Mouse (Mus musculus) limb, embryonic 14.5 days (tissue): ENCODE measurements around the gene Phf24. TPM values are rescaled to one million over a fixed set of nuclear protein-coding genes. Genes with fewer than 3 reads are reported as not detected.

Experiments
- ATAC-seq: fragments of 200-750 bp; cut with Nextera tagmentation; 2 replicates; pipeline ENCODE4 v1.8.0; 2017; ENCODE audit warnings: low read depth, moderate number of reproducible peaks, moderate TSS enrichment; ENCODE audit not compliant: low FRiP score
- DNase-seq: peaks from one replicate; pipeline ENCODE4 v3.0.0-alpha.2; 2015; ENCODE audit warnings: low spot score
- H3K27ac ChIP-seq: fragments of 300-500 bp; sonication (generic); replicated peaks from 2 replicates; pipeline ENCODE4 v1.5.1; 2014; ENCODE audit warnings: low read depth, mild to moderate bottlenecking, low read length, moderate library complexity, mixed read lengths
- H3K27me3 ChIP-seq: fragments of 300-500 bp; sonication (generic); 2 replicates; pipeline ENCODE4 v1.6.1; 2014; ENCODE audit warnings: low read length, mixed read lengths; ENCODE audit not compliant: control insufficient read depth, insufficient read depth
- H3K36me3 ChIP-seq: fragments of 300-500 bp; sonication (generic); 2 replicates; pipeline ENCODE4 v1.6.1; 2014; ENCODE audit warnings: mild to moderate bottlenecking, low read length, moderate library complexity, mixed read lengths; ENCODE audit not compliant: control insufficient read depth, insufficient read depth
- H3K4me1 ChIP-seq: fragments of 300-500 bp; sonication (generic); 2 replicates; pipeline ENCODE4 v1.6.1; 2014; ENCODE audit warnings: antibody characterized with exemption, low read length, mixed read lengths; ENCODE audit not compliant: control insufficient read depth, insufficient read depth
- H3K4me2 ChIP-seq: fragments of 300-500 bp; sonication (generic); replicated peaks from 2 replicates; pipeline ENCODE4 v1.6.1; 2014; ENCODE audit warnings: low read depth, mild to moderate bottlenecking, low read length, moderate library complexity; ENCODE audit not compliant: severe bottlenecking
- H3K4me3 ChIP-seq: fragments of 300-500 bp; sonication (generic); replicated peaks from 2 replicates; pipeline ENCODE4 v1.5.1; 2014; ENCODE audit warnings: low read length
- H3K9ac ChIP-seq: fragments of 300-500 bp; sonication (generic); 2 replicates; pipeline ENCODE4 v1.6.1; 2014; ENCODE audit warnings: mild to moderate bottlenecking, low read depth, low read length, moderate library complexity; ENCODE audit not compliant: severe bottlenecking
- H3K9me3 ChIP-seq: fragments of 300-500 bp; sonication (generic); 2 replicates; pipeline ENCODE4 v1.6.1; 2016; ENCODE audit warnings: low read length; ENCODE audit not compliant: control insufficient read depth
- POLR2A ChIP-seq: fragments of 200-500 bp; IDR thresholded peaks from 2 replicates; pipeline ENCODE4 v1.8.0; 2012; ENCODE audit warnings: inconsistent platforms, mild to moderate bottlenecking, moderate library complexity, borderline replicate concordance; ENCODE audit not compliant: insufficient read depth, insufficient read length; ENCODE audit errors: extremely low read depth
- WGBS: fragments of 180-500 bp; shearing (Covaris S2); extraction: QIAGEN DNeasy Blood & Tissue Kit; methylation state at CpG from one replicate; pipeline ENCODE4 v1.1.7; 2014; 5-methylcytosine and 5-hydroxymethylcytosine counted together
- polyA plus RNA-seq, 2 experiments: library from polyadenylated mRNA; depleted of rRNA in 1 of 2; stranded (reverse) in 1 of 2; unstranded in 1 of 2; fragments of >200 nt; fragmentation: Nextera tagmentation in 1 of 2; extraction: Ambion mirVana in 1 of 2; gene quantifications; 2 replicates each; pipeline versions ENCODE4 v1.2.1 to v1.2.3; 2012 to 2014

Gene Phf24
- polyA plus RNA-seq, 2 experiments = 1.1 to 2.7 TPM

- Histone ChIP-seq H3K36me3 (peaks cover 18% of the 10 kb centered on the region; the same call in 1 of the 2 replicates), H3K9me3 (no peaks in the 10 kb centered on the region), H3K27me3 (no peaks in the 10 kb centered on the region), H3K27ac (no peak overlapping the region), H3K4me1 (no peaks in the 10 kb centered on the region), H3K4me2 (no peak overlapping the region), H3K4me3 (no peak overlapping the region), H3K9ac (no peak overlapping the region)
- ATAC-seq (no peak), DNase-seq (no peak)
- TF ChIP-seq POLR2A = no peak
- WGBS = 85% methylated on average over 8 of the region's 8 CpGs
Observed at GRCm38 (mm10) chr4:42957979-42958378, 41.5 kb downstream of the Phf24 start.

GRCm38 (mm10) chr4:42958942-42959341 is 42.5 kb downstream of the Phf24 start:
- no peak overlapping the region for H3K27ac ChIP-seq
- H3K4me1 ChIP-seq = no peaks in the 10 kb centered on the region
- ATAC-seq (no peak), DNase-seq (no peak)
- WGBS = 69% methylated on average over 8 of the region's 8 CpGs
- no peak overlapping the region for H3K9ac ChIP-seq
- peaks cover 18% of the 10 kb centered on the region; the same call in 1 of the 2 replicates for H3K36me3 ChIP-seq
- H3K9me3 ChIP-seq = no peaks in the 10 kb centered on the region
- H3K4me3 ChIP-seq = no peak overlapping the region
- TF ChIP-seq POLR2A = no peak
- H3K4me2 ChIP-seq = no peak overlapping the region
- H3K27me3 ChIP-seq = no peaks in the 10 kb centered on the region

GRCm38 (mm10) chr4:42959382-42959781 is 42.9 kb downstream of the Phf24 start:
- 65% methylated on average over 4 of the region's 4 CpGs for WGBS
- Histone ChIP-seq H3K36me3 (peaks cover 18% of the 10 kb centered on the region; the same call in 1 of the 2 replicates), H3K4me2 (no peak overlapping the region), H3K4me3 (no peak overlapping the region), H3K27ac (no peak overlapping the region), H3K4me1 (no peaks in the 10 kb centered on the region), H3K9me3 (no peaks in the 10 kb centered on the region), H3K27me3 (no peaks in the 10 kb centered on the region), H3K9ac (no peak overlapping the region)
- ATAC-seq (no peak), DNase-seq (no peak)
- no peak for TF ChIP-seq POLR2A

GRCm38 (mm10) chr4:42961592-42961991 is 45.1 kb downstream of the Phf24 start:
- H3K27ac ChIP-seq = no peak overlapping the region
- DNase-seq (peak; percentile 40), ATAC-seq (no peak)
- no peaks in the 10 kb centered on the region for H3K9me3 ChIP-seq
- no peaks in the 10 kb centered on the region for H3K4me1 ChIP-seq
- H3K36me3 ChIP-seq = peaks cover 14% of the 10 kb centered on the region; the same call in 1 of the 2 replicates
- H3K4me2 ChIP-seq = no peak overlapping the region
- H3K27me3 ChIP-seq = no peaks in the 10 kb centered on the region
- WGBS = 33% methylated on average over 4 of the region's 4 CpGs
- no peak overlapping the region for H3K9ac ChIP-seq
- no peak for TF ChIP-seq POLR2A
- H3K4me3 ChIP-seq = no peak overlapping the region

GRCm38 (mm10) chr4:42963480-42963879 is 47.0 kb downstream of the Phf24 start:
- Histone ChIP-seq H3K4me2 (no peak overlapping the region), H3K27me3 (no peaks in the 10 kb centered on the region), H3K4me1 (no peaks in the 10 kb centered on the region), H3K36me3 (no peaks in the 10 kb centered on the region), H3K9ac (no peak overlapping the region), H3K27ac (no peak overlapping the region), H3K9me3 (no peaks in the 10 kb centered on the region), H3K4me3 (no peak overlapping the region)
- ATAC-seq (no peak), DNase-seq (no peak)
- TF ChIP-seq POLR2A = no peak
- WGBS = 95% methylated on average over 2 of the region's 2 CpGs

GRCm38 (mm10) chr4:42965039-42965719 is 48.7 kb downstream of the Phf24 start:
- ATAC-seq = no peak
- H3K4me1 ChIP-seq = no peaks in the 10 kb centered on the region
- H3K36me3 ChIP-seq = no peaks in the 10 kb centered on the region
- WGBS = 14% methylated on average over 12 of the region's 12 CpGs
- H3K4me2 ChIP-seq = peak overlapping the region; percentile 9; the same call in 1 of the 2 replicates
- no peak overlapping the region for H3K9ac ChIP-seq
- H3K9me3 ChIP-seq = no peaks in the 10 kb centered on the region
- H3K4me3 ChIP-seq = no peak overlapping the region
- no peak for TF ChIP-seq POLR2A
- peak; percentile 86 for DNase-seq
- H3K27me3 ChIP-seq = no peaks in the 10 kb centered on the region
- H3K27ac ChIP-seq = no peak overlapping the region
